Mouse (Mus musculus): ENCODE measurements at regions not wholly inside any gene's neighbourhood (a gene's known extent, or its start where the extent isn't known, plus 50 kb on each side); places are given as distances from the start of the nearest gene placed in this dataset.

DNA sequence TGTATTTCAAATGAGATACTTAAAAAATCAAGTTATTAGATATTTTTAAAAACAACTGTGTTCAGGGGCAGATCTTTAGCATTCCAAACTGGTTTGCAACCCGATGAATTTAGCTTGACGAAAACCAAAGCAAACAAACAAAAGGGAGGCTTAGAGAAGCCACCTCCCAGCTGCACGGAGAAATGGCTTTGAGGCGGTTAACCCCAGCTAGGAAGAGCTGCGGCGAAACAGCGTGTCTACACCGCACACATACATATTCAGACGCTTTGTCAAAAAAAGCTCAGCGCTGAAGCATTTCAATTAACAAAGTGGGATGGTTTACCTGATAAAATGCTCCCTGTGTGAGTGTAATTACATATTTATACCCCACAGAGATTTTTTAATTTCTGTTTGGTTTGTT lies 123.0 kb upstream of the Ap5m1 start:
- DNase-seq (ENCODE audit: low read depth, low spot score), result no peak

DNA sequence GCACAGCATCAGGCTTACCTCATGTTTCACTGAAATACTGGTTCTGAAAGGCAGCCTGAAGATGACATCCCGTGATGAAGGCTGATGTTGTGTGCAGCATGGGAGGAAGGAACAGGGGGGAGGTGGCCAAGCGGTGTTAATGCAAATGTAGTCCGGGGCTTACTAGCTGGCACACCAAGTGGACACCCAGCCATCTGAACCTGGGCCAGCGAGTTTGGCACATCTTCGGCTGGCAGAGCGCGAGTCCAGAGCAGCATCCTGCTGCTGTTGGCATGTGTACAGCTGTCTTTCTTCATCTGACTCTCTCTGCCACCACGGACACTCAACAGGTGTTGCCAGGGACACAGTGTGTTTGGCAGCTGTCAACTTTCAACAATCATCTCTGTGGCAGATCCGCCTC lies 135.0 kb upstream of the Ap5m1 start:
- no peak for DNase-seq (ENCODE audit: low read depth, low spot score)

DNA sequence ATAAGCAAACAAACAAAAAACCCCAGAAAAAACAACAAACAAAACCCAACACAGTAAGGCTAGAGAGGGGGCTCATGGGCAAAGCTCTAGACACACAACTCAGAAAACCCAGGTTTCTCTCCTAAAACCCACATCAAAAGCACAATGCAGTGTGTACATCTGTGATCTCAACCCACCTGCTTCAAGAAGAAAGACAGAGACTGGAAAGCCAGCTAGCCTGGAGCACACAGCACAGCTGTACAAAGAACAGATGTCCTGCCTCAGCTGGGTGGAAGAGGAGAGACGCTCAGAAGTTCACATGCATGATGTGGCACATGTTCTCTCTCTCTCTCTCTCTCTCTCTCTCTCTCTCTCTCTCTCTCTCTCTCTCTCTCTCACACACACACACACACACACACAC lies 140.0 kb upstream of the Ap5m1 start:
- no peak for DNase-seq (ENCODE audit: low read depth, low spot score)

DNA sequence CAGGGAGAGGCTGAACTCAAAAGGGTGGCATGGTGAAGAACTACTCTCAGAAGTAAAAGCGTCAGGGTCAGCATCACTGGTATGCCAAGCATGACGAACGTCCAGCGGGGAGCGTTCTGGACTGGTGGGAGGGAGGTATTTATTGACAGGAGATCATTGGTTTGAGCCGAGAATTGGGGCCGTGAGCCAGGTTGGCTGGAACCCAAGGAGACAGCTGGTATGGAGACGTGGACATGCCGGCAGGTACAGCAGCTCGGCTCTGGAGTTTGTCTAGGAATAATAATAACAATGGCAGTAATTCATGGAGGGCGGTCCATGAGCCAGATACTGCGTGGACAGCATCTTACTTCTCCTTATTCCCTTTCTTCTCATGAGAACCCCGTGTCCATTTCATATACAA lies 156.5 kb upstream of the Ap5m1 start:
- DNase-seq (ENCODE audit: low read depth, low spot score), result no peak

DNA sequence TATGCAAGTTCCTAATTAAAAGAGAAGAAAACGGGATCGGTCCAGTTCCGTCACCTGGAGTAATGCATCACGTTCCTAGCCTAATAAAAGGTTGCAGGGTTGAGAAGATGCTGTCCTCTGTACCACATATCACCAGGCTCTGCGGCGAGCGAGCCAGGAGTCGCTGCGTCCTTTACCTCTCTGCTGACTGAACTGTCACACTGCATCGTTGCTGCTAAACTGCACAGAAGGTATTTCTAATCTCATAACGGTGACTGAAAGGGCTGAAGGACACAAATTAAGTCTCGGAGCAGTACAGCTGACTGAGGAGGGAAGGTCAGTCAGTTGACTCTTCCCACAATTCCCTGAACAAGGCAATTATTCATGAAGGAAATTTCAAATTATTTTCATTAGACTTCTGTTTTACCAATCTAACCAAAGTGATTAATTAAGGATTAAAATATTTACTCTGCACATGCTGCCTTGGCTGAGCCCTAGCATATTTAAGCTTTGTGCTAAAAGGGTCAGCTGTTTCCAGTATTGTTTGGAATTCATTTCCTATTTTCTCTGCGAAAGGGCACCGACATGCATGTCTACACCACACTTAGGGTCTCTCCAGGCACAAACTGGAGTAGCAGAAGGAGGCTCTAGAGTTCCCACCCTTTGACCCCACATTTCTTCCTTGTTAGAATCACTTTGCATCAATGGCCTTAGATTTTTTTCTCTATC lies 157.8 kb upstream of the Ap5m1 start:
- no peak for DNase-seq (ENCODE audit: low read depth, low spot score)

DNA sequence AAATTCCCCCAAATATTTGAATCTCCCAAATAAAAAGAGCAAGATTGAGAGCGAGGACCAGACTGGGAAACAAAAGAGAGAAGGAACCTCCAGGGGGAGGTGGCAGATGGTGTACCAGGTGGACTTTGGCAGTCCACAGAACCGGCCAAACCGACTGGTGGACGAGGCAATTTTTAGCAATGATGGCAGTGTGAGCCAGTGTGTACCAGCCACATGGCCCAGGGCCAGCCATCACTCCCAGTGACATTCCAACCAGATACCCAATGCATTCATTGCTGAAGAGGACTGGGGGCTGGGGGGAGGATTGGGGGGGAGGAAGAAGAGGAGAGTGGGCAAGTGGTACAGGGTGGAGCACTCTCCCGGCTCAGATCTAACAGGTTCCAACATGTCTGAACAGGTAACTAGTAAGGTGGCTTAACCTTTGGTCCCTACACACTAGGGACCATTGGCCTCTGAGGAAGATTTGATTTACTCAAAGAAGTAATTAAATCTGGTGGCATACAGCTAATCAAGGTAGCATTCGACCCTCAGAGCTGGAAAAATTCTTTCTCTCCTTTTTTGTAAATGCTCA lies 158.4 kb upstream of the Ap5m1 start:
- DNase-seq (ENCODE audit: low read depth, low spot score), result no peak

DNA sequence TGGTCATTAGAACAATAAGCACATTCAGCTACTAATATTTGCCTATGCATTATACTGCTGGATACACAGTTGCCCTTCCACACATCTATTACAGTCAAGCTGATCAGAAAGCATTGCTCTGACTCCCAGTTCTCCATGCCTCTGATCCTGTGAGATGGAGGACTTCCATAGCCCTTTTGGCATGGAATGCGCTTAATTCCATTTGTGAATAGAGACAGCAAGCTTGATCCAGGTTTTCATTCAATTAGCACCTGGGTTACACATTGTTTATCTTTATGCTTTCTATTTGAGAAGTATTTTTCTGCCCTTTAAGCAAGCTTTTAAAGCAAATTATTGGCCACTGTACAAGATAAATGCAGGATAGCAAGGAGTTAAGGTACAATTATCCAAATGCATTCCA lies 158.9 kb upstream of the Ap5m1 start:
- DNase-seq (ENCODE audit: low read depth, low spot score), result no peak

DNA sequence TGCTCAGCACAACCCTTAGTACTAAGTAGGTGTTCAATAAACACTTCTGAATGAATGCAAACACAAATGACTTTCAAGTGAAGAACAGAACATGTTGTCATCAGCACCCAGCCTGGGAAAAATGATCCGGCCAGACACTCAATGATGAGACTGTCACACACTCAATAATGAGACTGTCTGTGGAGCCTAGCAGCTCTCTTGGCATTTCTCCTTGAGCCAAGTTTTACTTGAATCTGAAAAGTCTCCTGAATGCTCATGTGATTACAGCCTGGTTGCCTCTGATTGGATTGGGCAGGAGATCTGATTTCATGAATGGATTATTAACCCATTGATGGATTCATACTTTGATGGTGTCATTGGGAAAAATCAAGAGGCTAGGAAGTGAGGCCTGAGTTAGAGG lies 161.3 kb upstream of the Ap5m1 start:
- no peak for DNase-seq (ENCODE audit: low read depth, low spot score)

DNA sequence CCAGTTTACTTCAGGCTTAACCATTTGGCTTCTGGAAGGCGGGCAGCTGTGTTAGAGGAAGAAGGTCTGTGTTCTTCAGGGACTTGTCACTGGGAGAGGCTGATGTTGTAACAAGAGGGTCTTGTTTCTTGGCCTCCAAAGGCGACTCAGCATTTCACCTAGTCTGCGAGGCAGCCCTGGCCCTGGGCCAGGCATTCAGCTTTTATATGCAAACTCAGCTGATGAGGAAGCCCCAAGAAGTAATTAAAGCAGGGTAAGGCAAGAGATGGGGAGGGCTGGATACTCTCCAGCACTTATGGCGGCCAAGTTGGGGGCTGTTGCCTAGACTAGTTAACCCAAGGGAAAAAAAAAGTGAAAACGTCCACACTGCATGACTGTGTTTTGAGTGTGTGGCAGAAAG lies 162.4 kb upstream of the Ap5m1 start:
- DNase-seq (ENCODE audit: low read depth, low spot score), result no peak

DNA sequence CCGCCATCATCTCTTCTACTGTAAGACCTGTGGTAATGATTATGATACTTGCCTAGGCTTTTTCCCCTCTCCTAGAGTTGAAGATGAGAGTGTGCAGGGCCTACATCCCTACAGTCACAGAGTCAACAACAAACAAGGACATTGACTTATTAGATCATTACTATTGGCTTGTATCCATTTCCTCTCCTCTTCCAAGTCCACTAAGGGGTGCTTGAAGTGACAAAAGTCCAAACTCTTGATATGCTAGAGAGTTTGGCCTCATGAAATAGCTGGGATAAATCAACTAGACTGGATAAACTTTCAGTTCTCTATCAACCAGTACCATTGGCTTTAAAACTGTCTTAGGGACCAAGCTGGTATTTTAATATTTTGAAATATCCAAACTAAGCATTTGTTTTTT lies 165.7 kb upstream of the Ap5m1 start:
- DNase-seq (ENCODE audit: low read depth, low spot score), result no peak

DNA sequence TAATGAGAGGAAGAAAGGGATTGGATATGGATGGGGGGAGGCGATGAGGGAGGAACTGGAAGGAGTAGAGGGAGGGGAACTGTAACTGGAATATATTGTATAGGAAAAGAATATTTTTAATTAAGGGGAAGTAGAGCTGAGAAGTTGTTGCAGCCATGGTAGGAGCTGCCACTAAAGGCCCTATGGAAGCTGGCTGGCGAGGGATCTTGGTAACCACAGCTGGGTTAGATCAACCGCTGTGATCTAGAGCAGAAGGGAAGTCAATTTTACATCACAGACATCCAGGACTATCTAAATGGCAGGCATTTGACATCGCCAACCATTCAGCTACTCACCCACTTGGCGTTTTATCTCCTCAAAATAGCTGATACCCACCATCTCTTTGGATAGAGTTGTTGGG lies 168.8 kb upstream of the Ap5m1 start:
- DNase-seq (ENCODE audit: low read depth, low spot score), result peak; percentile 35

DNA sequence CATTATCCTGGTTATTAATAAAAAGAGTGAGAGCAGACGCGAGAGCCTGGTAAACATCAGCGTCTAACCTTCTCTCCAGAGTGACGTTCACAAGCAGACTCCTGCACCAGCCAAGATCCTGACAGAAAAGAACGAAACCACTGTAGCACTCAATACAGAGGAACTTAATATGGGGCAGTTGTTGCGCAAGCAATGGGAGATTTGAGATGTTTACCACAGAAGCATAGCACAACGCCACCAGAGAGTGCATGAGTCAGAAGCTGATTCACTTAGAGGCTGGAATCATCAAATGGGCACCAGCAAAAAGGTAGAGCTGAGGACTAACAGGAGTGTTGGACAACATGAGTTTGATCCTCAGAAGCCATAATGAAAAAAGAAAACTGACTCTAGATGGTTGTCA lies 169.7 kb upstream of the Ap5m1 start:
- DNase-seq (ENCODE audit: low read depth, low spot score), result no peak

DNA sequence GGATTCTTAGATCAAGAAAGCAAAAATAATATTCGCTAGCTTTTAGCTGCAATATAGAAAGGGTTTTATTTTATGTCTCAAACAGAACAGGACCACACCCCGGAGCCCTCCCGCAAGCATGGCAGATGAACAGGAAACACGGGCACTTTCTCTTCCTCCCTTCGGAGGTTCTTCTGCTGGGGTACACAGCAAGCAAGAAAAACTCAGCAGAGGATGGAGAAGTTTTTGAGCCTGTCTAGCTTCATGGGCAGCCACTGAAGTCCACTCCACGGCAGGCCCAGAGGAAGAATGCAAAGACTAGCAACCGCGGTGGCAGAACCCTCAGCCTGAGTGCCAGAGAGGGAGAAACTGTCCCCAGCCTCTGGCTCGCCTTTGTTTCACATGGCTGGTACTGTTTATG lies 174.7 kb upstream of the Ap5m1 start:
- no peak for DNase-seq (ENCODE audit: low read depth, low spot score)

DNA sequence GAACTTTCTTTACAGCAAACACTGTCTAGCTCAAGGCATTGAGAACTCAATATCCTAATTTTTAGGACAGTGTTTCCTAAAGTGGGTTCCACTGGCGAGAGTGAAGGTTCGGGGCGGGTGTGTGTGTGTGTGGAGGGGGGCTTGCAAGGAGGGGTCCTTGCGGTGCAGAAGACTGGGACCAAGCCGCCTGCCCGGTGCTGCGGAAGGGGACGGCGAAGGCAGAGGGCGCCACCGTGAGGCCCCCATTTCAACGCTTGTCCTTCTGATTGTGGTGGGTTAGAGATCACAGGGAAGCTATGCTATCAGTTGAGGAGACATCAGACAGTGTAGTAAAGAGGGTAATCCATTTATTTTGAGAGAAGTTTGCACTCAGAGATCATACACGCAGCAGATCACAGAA lies 176.9 kb upstream of the Ap5m1 start:
- DNase-seq (ENCODE audit: low read depth, low spot score), result peak; percentile 29

DNA sequence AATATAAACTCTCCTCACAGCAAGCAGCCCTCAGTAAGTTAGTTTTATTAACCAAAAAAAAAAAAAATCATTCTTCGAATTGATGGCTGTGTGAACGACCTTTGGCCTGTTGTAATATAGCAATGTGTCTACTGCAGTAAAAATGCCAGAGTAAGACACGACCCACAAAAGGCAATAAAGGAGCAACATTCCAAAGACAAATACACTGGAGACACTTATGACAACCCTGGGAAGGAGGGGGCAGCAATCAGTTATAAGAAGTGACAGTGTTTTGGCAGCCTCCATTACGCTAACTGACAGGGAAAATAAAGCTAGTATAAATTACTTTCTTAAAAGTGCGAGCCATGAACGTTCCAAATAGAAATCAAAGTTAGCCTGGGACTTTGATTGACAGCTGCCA lies 185.9 kb upstream of the Ap5m1 start:
- DNase-seq (ENCODE audit: low read depth, low spot score), result peak; percentile 38

DNA sequence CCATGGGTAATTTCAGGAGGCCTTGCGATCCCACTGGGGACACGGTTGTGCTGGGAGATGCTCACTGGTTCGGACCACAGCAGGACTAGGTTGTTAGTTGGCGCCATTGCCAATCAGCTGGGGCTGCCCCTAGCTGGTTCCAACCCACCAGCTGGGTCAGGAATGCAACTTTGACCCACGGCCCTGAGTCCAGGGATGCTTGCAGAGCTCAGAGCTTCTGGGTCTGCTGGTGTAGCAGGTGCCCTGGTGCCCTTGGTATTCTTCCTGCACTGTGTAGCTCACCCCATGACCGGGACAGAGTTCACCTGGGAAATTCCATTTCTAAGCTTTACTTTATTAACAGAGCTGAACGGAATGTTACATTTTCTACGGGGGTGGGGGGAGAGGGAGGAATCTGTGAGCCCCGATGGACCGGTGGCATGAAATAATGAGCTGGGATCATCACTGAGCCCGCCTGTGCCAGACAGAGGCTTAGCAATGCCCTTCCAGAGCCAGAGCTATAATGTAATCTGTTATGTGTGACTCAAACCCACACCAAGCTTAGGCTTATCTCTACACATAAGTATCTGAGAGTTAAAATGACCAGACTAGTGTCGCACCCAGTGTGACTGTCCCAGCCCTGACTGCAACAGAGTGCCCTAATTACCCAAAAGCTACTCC lies 187.8 kb upstream of the Ap5m1 start:
- no peak for DNase-seq (ENCODE audit: low read depth, low spot score)

DNA sequence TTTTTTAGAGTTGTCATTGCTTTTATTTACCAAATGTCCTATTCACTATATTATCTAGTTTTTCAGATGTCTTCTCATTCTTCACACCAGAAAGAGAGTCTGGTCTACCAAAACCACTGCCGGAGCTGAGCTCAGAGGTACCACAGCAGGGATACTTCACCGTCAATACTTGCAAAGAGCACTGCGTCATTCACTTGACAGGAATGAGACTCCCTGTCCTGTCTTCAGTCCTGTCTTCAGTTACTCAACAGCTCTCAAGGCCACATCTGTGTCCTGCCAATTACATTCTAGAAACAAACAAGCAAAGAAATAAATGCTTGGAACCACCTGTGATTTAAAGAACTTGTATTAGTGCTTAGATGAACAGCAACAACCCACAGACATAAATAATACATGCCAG lies 194.6 kb upstream of the Ap5m1 start:
- no peak for DNase-seq (ENCODE audit: low read depth, low spot score)

DNA sequence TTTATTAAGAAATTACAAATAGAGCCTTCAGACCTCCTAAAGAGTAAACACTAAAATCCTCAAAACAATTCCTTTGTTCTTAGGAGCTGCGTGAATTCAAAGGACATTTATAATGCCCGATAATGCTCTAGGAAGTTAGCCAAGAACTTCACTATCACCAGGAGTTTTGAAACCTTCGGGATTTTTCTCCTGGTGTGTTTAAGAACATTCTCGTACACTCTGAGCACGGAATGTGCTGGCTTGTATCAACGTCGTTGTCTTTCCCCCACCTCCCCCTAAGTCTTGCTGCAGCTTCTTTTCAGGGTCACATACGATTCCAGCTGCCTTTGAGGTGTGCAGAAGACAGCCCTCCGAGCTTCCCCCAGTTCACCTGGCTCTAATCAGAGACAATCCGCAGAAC lies 195.9 kb upstream of the Ap5m1 start:
- no peak for DNase-seq (ENCODE audit: low read depth, low spot score)

DNA sequence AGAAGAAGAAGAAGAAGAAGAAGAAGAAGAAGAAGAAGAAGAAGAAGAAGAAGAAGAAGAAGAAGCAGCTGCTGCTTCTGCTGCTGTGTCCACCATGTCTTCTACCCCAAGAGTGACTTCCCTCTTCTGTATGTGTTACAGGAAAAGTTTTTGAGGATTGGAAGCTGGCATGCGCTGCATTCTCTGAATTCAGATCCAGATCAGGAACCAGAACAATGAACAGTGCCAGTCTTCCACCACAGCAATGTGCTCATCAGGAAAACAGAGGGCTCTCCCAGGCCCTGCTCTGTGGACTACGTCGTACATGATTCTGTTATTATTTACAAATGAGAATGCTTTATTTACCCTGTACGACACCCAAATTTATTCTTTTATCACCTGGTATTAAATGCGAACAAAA lies 181.8 kb upstream of the Otx2 start:
- DNase-seq (ENCODE audit: low read depth, low spot score), result no peak

DNA sequence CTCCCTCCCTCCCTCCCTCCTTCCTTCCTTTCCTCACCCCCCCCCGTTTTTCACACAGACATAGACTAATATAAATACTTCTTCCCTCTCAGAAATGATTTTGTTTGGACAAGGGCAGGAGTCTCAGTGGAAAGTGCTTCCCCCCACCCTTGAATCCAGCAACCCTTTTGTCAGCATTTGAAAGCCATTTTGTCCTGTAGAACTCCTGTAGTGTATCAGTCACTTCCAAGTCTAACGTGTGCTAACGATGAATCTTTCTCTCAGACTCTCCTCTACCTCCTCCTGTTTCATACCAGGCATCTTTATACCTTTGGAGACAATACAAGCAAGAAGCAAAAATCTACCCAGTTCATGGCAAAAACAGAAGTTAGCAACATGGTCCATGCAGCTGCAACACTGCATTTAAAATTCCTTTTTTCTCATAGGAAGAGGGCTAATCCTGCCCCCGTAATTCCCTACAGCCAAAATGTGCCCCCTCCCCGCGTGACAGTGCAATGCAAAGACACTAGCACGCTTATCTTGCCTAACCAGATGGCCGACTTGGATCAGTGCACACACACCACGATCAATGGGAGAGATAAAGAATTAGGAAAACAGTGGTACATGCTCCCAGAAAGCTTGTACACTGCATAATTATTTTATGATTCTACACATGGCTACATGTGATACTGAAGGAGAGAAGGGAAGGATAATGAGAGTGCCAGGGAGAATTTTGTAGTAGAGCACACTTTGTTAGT lies 180.7 kb upstream of the Otx2 start:
- no peak for DNase-seq (ENCODE audit: low read depth, low spot score)

DNA sequence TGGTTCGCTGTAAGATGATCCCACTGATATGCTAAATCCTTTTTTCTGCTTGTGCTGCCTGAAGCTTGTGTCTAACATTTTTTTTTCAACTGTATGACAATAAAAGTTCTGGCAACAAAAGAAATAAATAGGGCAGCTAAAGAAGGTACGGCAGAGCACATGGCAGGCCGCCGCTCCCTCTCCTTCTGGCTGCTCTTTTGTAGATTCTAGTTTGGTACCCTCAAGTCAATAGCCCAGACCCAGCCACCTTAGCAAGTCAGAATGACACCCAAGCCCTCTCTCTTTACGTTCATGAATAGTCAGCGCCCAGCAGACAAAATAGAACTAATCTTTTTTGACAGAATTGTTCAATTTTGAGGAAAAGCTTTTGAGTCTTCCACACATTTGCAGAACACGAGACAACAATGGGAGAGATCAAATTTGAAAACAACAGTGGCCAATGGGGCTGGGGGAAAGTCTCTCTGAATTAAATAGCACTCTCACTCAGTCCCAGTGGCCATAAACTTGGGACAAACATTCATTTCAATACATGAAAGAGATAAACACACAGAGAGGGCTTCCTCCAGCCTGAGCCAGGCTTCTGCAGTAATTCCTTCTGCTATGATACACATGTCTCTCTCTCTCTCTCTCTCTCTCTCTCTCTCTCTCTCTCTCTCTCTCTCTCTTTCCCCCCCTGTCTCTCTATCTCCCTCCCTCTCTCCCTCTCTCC lies 180.0 kb upstream of the Otx2 start:
- no peak for DNase-seq (ENCODE audit: low read depth, low spot score)

DNA sequence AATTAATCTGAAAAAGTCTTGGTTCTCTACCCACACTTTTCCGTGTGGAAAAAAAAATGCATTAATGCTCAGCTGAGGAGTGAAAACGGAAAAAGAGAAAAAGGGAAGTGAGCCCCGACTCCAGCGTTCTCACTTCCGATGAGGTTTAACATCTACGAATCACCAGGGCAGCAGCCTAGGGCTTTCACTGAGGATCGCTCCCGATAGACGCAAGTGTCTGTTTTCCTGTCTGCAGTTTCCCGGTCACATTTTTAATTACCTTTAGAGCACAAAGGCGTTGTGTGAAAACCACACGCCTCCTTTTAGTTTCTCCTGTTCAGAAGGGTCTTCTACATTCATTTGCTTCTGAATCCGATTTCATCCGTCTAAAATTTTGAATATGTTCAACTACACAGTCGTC lies 179.2 kb upstream of the Otx2 start:
- no peak for DNase-seq (ENCODE audit: low read depth, low spot score)

Data from mesoderm, embryonic 11.5 days (tissue).